Mouse (Mus musculus): ENCODE data around the gene Camta1. TPM values are rescaled to one million over a fixed set of nuclear protein-coding genes. Genes with fewer than 3 reads are reported as not detected.
"Not testable (repeated sequence)": the region's sequence is repeated elsewhere in the genome, so short reads cannot be mapped to it uniquely, and the experiment has no call there.

The Camta1 gene
- polyA plus RNA-seq, 1 experiment: 27.1 TPM

- H3K27ac ChIP-seq (ENCODE audit: control insufficient read depth, insufficient read depth, low read length): no peak overlapping the region
- no peak for DNase-seq
- H3K4me1 ChIP-seq (replicated peaks; ENCODE audit: control insufficient read depth, insufficient read depth, low read length): peaks cover 7% of the 10 kb centered on the region
- TF ChIP-seq POLR2A (IDR thresholded peaks at IDR 0.05; ENCODE audit: control insufficient read depth, extremely low read depth, insufficient read depth, low read length, poor library complexity) (no peak), CTCF (IDR thresholded peaks at IDR 0.05; ENCODE audit: borderline replicate concordance, control insufficient read depth, extremely low read depth, insufficient read depth, low read length, poor library complexity) (no peak)
- 73% methylated on average over 5 of the region's 5 CpGs for WGBS
- H3K36me3 ChIP-seq (ENCODE audit: control insufficient read depth, insufficient read depth, low read length): no peaks in the 10 kb centered on the region
- no peak overlapping the region for H3K4me3 ChIP-seq (ENCODE audit: control insufficient read depth, insufficient read depth, low read length)
- peaks cover 6% of the 10 kb centered on the region; the same call in 1 of the 2 replicates for H3K27me3 ChIP-seq (ENCODE audit: control insufficient read depth, insufficient read depth, low read length)
These were observed 818.4 kb downstream of the Camta1 start for GRCm38 (mm10) chr4:151043281-151043680.

GRCm38 (mm10) chr4:151041506-151041905 is 820.2 kb downstream of the Camta1 start:
- Histone ChIP-seq H3K4me3 (ENCODE audit: control insufficient read depth, insufficient read depth, low read length) (no peak overlapping the region), H3K36me3 (ENCODE audit: control insufficient read depth, insufficient read depth, low read length) (no peaks in the 10 kb centered on the region), H3K4me1 (replicated peaks; ENCODE audit: control insufficient read depth, insufficient read depth, low read length) (peaks cover 7% of the 10 kb centered on the region), H3K27ac (ENCODE audit: control insufficient read depth, insufficient read depth, low read length) (no peak overlapping the region), H3K27me3 (ENCODE audit: control insufficient read depth, insufficient read depth, low read length) (peaks cover 6% of the 10 kb centered on the region; the same call in 1 of the 2 replicates)
- 99% methylated on average over 5 of the region's 5 CpGs for WGBS
- DNase-seq: no peak
- TF ChIP-seq POLR2A (IDR thresholded peaks at IDR 0.05; ENCODE audit: control insufficient read depth, extremely low read depth, insufficient read depth, low read length, poor library complexity): no peak
- no peak for TF ChIP-seq CTCF (IDR thresholded peaks at IDR 0.05; ENCODE audit: borderline replicate concordance, control insufficient read depth, extremely low read depth, insufficient read depth, low read length, poor library complexity)

- H3K4me1 ChIP-seq (replicated peaks; ENCODE audit: control insufficient read depth, insufficient read depth, low read length): no peaks in the 10 kb centered on the region
- H3K4me3 ChIP-seq (ENCODE audit: control insufficient read depth, insufficient read depth, low read length): no peak overlapping the region
- no peak for DNase-seq
- no peak overlapping the region for H3K27ac ChIP-seq (ENCODE audit: control insufficient read depth, insufficient read depth, low read length)
- H3K27me3 ChIP-seq (ENCODE audit: control insufficient read depth, insufficient read depth, low read length): no peaks in the 10 kb centered on the region
- 95% methylated on average over 11 of the region's 11 CpGs for WGBS
- TF ChIP-seq CTCF (IDR thresholded peaks at IDR 0.05; ENCODE audit: borderline replicate concordance, control insufficient read depth, extremely low read depth, insufficient read depth, low read length, poor library complexity) (no peak), POLR2A (IDR thresholded peaks at IDR 0.05; ENCODE audit: control insufficient read depth, extremely low read depth, insufficient read depth, low read length, poor library complexity) (no peak)
- no peaks in the 10 kb centered on the region for H3K36me3 ChIP-seq (ENCODE audit: control insufficient read depth, insufficient read depth, low read length)
These were observed 823.9 kb downstream of the Camta1 start for GRCm38 (mm10) chr4:151037800-151038199.

GRCm38 (mm10) chr4:151036521-151036920 is 825.2 kb downstream of the Camta1 start:
- TF ChIP-seq POLR2A (IDR thresholded peaks at IDR 0.05; ENCODE audit: control insufficient read depth, extremely low read depth, insufficient read depth, low read length, poor library complexity): no peak
- TF ChIP-seq CTCF (IDR thresholded peaks at IDR 0.05; ENCODE audit: borderline replicate concordance, control insufficient read depth, extremely low read depth, insufficient read depth, low read length, poor library complexity): no peak
- H3K4me3 ChIP-seq (ENCODE audit: control insufficient read depth, insufficient read depth, low read length): no peak overlapping the region
- no peaks in the 10 kb centered on the region for H3K4me1 ChIP-seq (replicated peaks; ENCODE audit: control insufficient read depth, insufficient read depth, low read length)
- 94% methylated on average over 7 of the region's 7 CpGs for WGBS
- no peaks in the 10 kb centered on the region for H3K36me3 ChIP-seq (ENCODE audit: control insufficient read depth, insufficient read depth, low read length)
- DNase-seq: no peak
- H3K27ac ChIP-seq (ENCODE audit: control insufficient read depth, insufficient read depth, low read length): no peak overlapping the region
- H3K27me3 ChIP-seq (ENCODE audit: control insufficient read depth, insufficient read depth, low read length): no peaks in the 10 kb centered on the region

GRCm38 (mm10) chr4:151027001-151027400 is 834.7 kb downstream of the Camta1 start:
- no peaks in the 10 kb centered on the region for H3K36me3 ChIP-seq (ENCODE audit: control insufficient read depth, insufficient read depth, low read length)
- no peaks in the 10 kb centered on the region for H3K4me1 ChIP-seq (replicated peaks; ENCODE audit: control insufficient read depth, insufficient read depth, low read length)
- 65% methylated on average over 6 of the region's 6 CpGs for WGBS
- no peak for TF ChIP-seq POLR2A (IDR thresholded peaks at IDR 0.05; ENCODE audit: control insufficient read depth, extremely low read depth, insufficient read depth, low read length, poor library complexity)
- TF ChIP-seq CTCF (IDR thresholded peaks at IDR 0.05; ENCODE audit: borderline replicate concordance, control insufficient read depth, extremely low read depth, insufficient read depth, low read length, poor library complexity): peak; percentile 31; the same call in 1 of the 2 replicates
- no peak overlapping the region for H3K4me3 ChIP-seq (ENCODE audit: control insufficient read depth, insufficient read depth, low read length)
- DNase-seq: peak; percentile 25
- no peak overlapping the region for H3K27ac ChIP-seq (ENCODE audit: control insufficient read depth, insufficient read depth, low read length)
- no peaks in the 10 kb centered on the region for H3K27me3 ChIP-seq (ENCODE audit: control insufficient read depth, insufficient read depth, low read length)

GRCm38 (mm10) chr4:151024152-151024551 is 837.5 kb downstream of the Camta1 start:
- no peak overlapping the region for H3K4me3 ChIP-seq (ENCODE audit: control insufficient read depth, insufficient read depth, low read length)
- TF ChIP-seq POLR2A (IDR thresholded peaks at IDR 0.05; ENCODE audit: control insufficient read depth, extremely low read depth, insufficient read depth, low read length, poor library complexity): no peak
- TF ChIP-seq CTCF (IDR thresholded peaks at IDR 0.05; ENCODE audit: borderline replicate concordance, control insufficient read depth, extremely low read depth, insufficient read depth, low read length, poor library complexity): no peak
- no peaks in the 10 kb centered on the region for H3K4me1 ChIP-seq (replicated peaks; ENCODE audit: control insufficient read depth, insufficient read depth, low read length)
- H3K27ac ChIP-seq (ENCODE audit: control insufficient read depth, insufficient read depth, low read length): no peak overlapping the region
- WGBS: 92% methylated on average over 9 of the region's 9 CpGs
- H3K36me3 ChIP-seq (ENCODE audit: control insufficient read depth, insufficient read depth, low read length): no peaks in the 10 kb centered on the region
- no peaks in the 10 kb centered on the region for H3K27me3 ChIP-seq (ENCODE audit: control insufficient read depth, insufficient read depth, low read length)
- no peak for DNase-seq

GRCm38 (mm10) chr4:151017356-151017755 is 844.3 kb downstream of the Camta1 start:
- not testable (repeated sequence) for H3K4me1 ChIP-seq (replicated peaks; ENCODE audit: control insufficient read depth, insufficient read depth, low read length); H3K27me3 ChIP-seq (ENCODE audit: control insufficient read depth, insufficient read depth, low read length); H3K4me3 ChIP-seq (ENCODE audit: control insufficient read depth, insufficient read depth, low read length); H3K36me3 ChIP-seq (ENCODE audit: control insufficient read depth, insufficient read depth, low read length); H3K27ac ChIP-seq (ENCODE audit: control insufficient read depth, insufficient read depth, low read length); DNase-seq
- WGBS: 97% methylated on average over 1 of the region's 1 CpGs
